Mouse (Mus musculus) gastrocnemius, adult 18-20 months (tissue): ENCODE measurements around the gene Ank. TPM values are rescaled to one million over a fixed set of nuclear protein-coding genes. Genes with fewer than 3 reads are reported as not detected.

Experiments
- DNase-seq: peaks from one replicate; pipeline ENCODE4 v3.0.0; 2021; ENCODE audit warnings: low spot score
- microRNA-seq: library from miRNA; unstranded; fragments of <30 nt; microRNA quantifications from one replicate; pipeline ENCODE4 v1.2.0, GENCODE M21; 2021
- total RNA-seq, 2 experiments: library from RNA; stranded (reverse); gene quantifications; 2 replicates each; pipeline ENCODE4 v1.2.3; 2021

Ank gene
- total RNA-seq, 2 experiments from 2014 or later, result 128 to 153 TPM

DNA sequence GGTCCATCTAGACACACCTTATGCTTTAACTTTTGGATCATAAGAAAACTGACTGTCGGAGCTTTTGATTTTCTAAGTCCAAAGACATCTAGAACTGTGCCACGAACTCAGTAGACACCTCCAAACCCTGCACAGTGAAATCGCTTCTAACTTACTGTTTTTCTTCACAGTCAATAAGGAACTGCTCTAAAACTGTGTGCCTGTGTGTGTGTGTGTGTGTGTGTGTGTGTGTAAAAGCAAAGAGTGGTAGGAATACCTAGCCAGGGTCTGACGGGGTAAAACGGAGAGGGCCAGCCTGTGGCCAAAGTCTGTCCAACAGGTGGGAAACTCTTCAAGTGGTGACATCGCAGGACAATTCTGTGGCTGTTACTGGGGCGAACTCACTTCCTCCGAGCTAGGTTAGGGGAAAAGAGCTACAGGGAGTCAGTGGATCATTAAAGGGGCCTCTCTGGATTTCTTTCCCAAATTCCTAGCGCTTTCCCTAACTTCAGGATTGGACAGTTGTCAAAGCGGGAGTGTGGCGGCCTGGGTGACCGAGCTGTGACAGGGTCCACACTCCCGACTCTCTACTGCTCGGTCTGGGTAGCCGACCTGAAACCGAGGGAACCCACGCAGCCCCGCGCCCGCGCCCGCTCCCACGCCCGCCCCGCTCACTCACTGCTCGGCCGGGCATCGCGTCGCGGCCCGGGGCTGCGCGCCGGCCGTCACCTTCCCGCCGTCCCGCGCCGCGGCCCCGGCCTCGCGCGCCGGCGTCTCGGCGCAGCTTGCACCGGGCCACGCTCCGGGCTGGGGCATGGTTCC, 163.5 kb downstream of the Ank start:
- no peak for DNase-seq

- DNase-seq, result peak; percentile 99
Observed at GRCm38 (mm10) chr15:27630601-27631383, 164.3 kb downstream of the Ank start, which contains the start of gene Otulin. TSS of gene Otulin (minus strand) at chr15:27630693.

GRCm38 (mm10) chr15:27633941-27634900, 167.7 kb downstream of the Ank start:
- no peak for DNase-seq

DNA sequence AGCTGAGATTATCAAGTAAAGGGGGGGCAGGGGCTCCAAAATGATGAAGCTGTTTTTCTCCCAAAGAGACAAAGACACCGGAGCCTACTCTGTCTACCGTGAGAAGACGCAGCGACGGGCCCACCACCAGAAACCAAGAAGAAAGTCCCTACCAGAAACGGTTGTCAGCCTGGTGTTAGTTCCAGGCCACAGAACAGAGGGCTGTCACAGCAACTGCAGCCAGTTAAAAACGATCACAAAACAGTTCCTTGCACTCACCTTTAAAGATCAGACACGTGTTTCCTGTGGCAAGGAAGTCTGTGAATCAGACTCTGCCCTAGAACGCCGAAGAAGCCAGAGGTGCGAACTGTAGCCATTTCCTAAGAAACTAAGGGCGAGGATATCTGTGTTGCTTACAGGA, 174.7 kb downstream of the Ank start:
- DNase-seq, result no peak

DNA sequence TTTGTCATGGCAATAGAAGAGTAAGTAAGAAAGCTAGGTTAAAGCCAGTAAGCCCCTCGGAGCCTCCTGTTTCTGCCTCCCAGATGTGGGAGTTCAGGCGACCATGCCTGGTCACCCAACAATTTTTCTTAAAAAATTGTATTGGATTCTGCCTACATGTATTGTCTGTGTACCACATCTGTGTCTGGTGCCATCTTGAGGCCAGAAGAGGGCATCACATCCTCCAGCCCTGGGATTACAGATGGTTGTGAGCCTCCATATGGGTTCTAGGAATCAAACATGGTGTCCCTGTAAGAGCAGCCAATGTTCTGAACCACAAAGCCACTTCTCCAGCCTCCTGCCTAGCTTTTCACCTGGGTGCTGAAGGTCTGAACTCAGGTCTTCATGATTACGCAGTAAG, 176.4 kb downstream of the Ank start:
- peak; percentile 49 for DNase-seq

Small RNA genes within 50 kb of the gene (microRNA-seq; reads per million reads assigned to microRNA genes)
- 1.0 reads per million for gene Mir7117

Other genes with a start within 250 kb of the Ank start
- 10 to 100 TPM; 17.8 to 28.3 TPM for gene Otulin, start 164.0 kb downstream of the Ank start, total RNA-seq
- gene Otulinl, start 214.9 kb downstream of the Ank start, total RNA-seq, result under 1 TPM; 0.91 to 0.93 TPM